Mouse (Mus musculus): ENCODE data around the gene Col2a1.
A peak's percentile ranks its signal among the peaks of the same experiment; 100 is the strongest.

Col2a1 gene

DNA sequence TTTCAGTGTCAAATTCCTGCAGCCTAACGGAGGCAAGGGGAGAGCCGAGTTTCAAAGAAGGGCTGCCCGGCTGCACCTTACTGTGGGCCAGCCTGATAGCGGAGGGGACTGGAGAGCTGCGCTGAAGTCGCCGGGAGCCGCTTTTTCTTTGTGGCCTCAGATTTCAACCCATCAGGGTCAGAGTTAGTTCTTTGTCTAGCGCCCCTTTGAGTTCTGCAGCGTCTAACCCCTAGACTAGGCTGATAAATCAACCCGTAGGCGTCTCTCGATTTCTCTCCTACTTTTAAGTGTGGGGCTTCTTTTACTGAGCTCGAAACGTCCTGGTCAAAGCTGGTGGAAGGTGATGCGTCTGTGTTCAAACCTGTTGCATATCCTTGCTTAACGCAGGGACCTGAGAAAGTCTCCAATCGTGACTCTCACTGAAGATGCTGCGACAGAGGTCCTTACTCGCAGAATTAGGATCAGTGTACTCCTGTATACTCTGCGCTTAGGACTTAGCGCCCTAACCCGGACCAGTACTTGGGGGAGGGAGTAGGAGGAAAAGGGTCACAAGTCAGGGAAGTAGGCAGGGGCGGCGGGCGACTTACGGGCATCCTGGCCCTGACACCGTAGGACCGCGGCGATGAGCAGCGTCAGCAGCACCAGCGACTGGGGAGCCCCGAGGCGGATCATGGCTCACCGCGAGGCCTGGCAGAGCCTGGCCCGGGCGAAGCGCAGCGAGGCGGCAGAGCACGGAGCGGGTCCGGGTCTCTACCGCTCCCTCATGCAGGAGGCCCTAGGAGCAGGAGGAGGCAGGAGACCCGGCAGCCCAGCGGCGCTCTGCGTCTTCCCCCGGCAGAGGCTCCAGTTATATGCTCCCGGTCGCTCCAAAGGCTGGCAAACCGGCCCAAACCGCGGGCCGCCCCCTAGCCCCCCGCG lies at the start of gene Col2a1:
Gene Col2a1 (minus strand): TSS at position 874 of the 918 bp plus-strand sequence.
- peak; percentile 4 to 28 for DNase-seq

DNA sequence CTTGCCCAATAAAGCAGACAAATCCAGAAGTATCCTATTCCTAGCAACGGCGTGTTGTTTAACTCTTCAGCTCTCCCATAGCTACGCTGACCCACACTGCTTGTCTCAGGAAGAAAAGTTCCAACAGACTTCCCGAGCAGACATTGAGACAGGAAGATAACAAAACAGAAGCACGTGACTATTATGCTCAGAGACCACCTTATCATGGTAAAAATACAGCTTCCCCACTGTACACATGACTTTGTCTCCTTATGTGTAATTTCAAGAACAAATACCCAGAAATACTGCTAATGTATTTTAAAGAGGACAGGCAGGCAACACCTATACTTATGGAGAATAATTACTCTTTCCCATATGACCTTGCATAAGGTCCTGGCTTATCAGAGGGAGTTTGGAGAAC lies 47.2 kb upstream of the Col2a1 start:
- no peak for DNase-seq

DNA sequence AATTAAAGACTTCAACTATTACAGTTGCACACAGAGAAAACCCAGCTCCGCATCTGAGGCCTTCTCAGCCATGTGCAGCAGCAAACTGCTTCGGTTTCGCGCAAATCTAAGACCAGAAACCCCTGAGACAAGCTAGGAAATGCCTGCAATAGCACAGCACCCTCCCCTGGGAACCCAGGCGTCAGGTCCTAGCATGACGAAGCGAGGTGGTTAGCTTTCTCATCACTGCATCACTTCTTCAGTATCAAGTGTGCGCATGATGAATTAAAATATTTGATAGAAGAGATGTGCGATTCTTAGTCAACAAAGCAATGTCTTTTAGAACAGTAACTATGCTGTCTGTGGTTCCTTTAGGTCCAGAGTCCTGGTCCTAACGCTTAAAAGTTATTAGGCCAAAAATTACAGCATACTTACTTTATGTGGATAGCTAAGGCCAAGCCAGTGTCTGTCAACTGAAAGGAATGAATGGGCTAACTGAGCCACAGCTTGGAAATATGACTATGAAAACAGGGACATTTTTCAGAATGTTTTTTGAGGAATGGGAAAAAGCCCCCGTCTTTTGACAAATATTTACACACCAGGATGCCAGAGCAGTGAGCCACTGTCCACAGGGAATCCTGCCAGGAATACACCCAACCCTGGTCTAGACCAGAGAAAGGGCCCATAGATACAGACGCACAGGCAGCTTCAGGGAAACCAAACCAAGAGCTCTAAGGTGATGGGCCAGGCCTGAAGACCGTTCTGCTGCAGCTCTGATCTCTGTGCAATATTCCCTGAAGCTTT lies 44.6 kb upstream of the Col2a1 start:
- DNase-seq: no peak

GRCm38 (mm10) chr15:98044387-98044786 lies 39.9 kb upstream of the Col2a1 start:
- no peak for DNase-seq

GRCm38 (mm10) chr15:98043967-98044366 lies 39.5 kb upstream of the Col2a1 start:
- no peak for DNase-seq

GRCm38 (mm10) chr15:98042508-98042907 lies 38.0 kb upstream of the Col2a1 start:
- no peak for DNase-seq

DNA sequence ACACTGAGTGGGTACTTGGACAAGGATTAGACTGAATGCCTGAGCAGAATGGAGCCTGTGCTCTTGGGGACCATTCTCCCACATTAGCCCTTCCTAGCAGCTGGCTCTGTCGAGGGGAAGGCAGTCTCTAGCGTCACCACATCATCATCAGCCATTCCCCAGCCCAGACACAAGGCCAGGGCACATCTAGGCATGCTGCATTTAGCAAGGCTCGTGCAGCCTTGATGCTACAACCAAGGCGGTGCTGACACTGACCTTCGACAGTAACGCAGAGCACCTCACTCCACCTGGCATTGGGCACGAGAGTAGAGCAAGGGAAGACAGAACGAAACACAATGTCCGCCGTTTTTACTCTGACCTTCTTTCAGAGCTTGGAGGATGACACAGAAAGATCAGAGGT lies 35.2 kb upstream of the Col2a1 start:
- DNase-seq: no peak

DNA sequence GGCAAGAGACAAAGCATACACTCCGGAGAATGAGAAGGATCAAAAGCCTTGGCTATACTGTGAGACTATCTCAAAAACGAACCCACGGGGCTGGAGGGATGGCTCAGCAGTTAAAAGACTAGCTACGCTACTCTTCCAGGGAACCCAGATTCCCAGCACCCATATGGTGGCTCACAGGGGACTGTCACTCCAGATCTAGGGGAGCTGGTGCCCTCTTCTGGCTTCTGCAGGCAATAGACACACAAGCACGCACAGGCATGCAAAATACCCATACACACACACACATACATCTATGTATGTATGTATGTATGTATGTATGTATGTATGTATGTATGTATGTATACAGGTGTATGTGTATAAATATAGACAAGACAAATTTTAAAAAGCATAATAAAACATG lies 32.1 kb upstream of the Col2a1 start:
- DNase-seq: no peak

GRCm38 (mm10) chr15:98035076-98035755 lies 30.7 kb upstream of the Col2a1 start:
- no peak for DNase-seq

- DNase-seq: no peak
Measured at GRCm38 (mm10) chr15:98033233-98033748, 28.8 kb upstream of the Col2a1 start.

- DNase-seq: no peak
Measured at GRCm38 (mm10) chr15:98029798-98030197, 25.3 kb upstream of the Col2a1 start.

GRCm38 (mm10) chr15:98026967-98027904 lies 22.7 kb upstream of the Col2a1 start:
- no peak for DNase-seq

DNA sequence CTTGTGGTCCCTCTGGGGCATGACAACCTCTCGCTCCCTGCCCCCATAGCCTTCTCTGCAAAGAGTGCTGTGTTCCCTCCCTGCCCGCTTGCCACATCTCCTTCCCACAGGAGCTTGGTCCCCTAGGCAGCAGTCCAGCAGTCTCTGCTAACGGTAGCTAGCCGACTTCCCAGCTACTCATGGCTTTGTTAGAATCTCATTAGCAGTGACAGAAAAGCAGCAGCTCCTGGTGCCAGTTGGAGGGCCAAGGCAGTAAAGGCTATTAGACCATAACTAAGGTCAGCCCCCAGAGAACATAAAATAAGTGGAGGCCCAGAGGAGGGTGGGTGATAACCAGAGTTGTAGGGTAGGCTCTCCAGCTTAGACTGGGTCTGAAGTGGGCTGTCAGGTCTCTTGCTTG lies 21.1 kb upstream of the Col2a1 start:
- no peak for DNase-seq

- DNase-seq: peak; percentile 71 to 80
Measured at GRCm38 (mm10) chr15:98023137-98023536, 18.6 kb upstream of the Col2a1 start.

GRCm38 (mm10) chr15:98021886-98022285 lies 17.4 kb upstream of the Col2a1 start:
- no peak for DNase-seq

DNA sequence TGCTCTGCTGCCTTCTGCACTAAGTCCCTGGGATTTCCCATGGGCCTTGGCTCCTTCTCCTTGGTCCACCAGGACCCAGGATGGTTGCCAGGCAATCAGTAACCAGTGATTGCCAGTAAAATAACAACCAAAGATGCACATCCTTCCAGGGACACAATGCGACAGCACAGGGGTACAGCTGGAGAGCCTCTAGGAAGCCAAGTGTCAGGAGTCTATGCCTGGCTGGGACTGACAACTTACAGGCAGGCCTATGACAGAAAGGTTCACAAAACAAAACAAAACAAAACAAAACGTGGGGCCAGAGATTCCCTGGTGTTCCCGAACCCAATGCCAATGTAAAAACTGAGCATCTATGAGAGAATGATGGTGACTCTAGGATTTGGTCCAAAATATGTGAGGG lies 14.6 kb upstream of the Col2a1 start:
- no peak for DNase-seq

DNA sequence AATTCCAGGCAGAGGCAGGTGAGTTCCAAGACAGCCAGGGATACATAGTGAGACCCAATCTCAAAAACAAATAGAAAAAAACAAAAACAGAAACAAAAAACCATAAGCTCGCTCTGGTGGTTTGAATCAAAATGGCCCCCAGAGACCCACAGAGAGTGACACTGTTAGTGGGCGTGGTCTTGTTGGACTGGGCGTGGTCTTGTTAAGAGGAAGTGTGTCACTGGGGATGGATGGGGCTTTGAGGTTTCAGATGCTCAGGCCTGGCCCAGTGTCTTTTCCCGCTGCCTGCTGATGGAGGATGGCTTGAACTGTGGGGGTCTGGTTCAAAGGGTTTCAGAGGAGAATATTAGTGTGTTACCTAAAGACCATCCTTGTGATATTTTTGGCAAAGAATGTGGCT lies 13.4 kb upstream of the Col2a1 start:
- DNase-seq: no peak

DNA sequence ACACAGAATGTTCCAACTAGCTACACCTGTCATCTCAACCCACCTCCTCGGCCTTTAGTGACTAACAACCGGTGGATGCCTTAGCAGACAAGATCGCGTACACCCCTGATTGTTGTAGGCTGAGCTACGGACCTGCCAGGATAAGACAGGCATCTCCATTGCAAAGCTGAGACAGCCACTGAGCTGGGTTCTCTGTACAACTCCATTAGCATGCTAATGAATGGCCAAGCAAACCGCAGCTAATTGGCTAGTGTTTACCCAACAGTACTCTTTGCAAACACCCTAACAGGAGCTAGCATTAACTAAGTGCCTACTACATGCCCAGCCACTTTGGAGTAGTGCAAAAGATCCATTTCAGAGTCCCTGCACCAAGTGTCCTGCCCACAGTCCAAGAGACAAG lies 8.3 kb upstream of the Col2a1 start:
- no peak for DNase-seq

GRCm38 (mm10) chr15:98005181-98005580 lies 686 bp upstream of the Col2a1 start:
- DNase-seq: no peak

DNA sequence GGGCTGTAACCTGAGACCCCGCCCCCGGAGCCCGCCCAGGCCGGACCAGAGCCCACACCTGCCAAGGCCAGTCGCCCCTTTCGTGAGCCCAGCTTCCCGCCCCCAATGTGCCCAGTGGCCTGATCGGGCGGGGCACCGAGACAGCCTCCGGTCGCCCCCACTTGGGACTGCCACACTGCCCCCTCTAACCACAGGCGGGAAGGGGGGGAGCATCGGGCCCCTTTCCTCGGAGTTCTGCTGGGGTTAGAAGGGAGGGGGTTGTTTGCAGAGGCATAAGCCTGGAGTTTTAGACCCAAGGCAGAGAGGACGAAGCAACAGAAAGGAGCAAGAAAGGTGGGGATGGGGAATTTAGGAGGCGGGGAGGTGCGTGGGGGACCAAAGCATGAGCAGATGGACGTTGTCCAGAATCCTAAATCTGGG lies 255 bp upstream of the Col2a1 start:
- no peak for DNase-seq

GRCm38 (mm10) chr15:98002991-98003821 lies 1.3 kb downstream of the Col2a1 start:
- peak; percentile 5 to 54 for DNase-seq

Measured in kidney, postnatal 36 days (tissue).